Mouse (Mus musculus) layer of hippocampus, adult 11-12 months (tissue): ENCODE measurements around the gene Cd5.

ENCODE experiments used
- DNase-seq: peaks from one replicate; pipeline ENCODE4 v3.0.0; 2022; ENCODE audit warnings: low spot score

Gene Cd5

GRCm38 (mm10) chr19:10758708-10759107, 19.9 kb upstream of the Cd5 start:
- DNase-seq = no peak

DNA sequence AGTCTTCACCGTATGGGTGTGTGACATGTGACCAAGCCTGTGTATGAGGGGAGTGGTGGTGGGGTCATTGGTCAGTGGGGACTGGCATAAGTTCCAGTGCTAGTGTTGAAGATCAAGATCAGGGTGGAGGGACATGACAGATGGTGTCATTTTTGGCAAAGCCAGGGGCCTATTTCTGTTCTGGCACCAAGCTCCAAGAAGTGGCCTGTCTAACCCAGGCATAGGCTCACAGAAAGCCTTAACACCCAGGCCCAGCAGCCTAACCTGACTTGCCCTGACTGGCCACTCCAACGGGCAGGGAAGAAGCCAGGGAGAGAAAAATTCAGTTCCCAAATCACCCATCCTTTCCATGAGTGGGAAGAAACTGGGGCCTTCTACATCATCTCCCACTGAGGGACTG, 18.7 kb upstream of the Cd5 start:
- DNase-seq = no peak

GRCm38 (mm10) chr19:10757125-10757524, 18.3 kb upstream of the Cd5 start:
- no peak for DNase-seq

DNA sequence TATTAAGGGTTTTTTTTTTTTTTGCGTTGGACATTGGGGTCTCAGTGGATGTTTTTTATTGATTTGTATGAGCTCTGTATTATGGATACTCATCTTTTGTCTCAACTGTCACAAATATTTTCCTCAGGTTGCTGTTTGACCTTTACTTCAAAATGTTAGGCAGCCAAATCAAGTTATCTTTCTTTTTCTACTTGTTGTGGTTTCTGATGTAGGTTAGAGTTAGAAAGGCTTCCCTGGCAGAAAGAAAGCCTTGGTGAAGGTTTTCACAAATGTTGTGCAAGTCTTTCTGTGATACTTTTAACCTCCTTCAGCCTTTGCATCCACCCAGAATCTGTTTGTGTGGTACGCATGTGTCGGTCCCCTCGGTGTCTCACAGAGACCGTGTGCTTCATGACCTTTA, 13.8 kb upstream of the Cd5 start:
- DNase-seq = no peak

GRCm38 (mm10) chr19:10752106-10752505, 13.3 kb upstream of the Cd5 start:
- DNase-seq = no peak

- DNase-seq = no peak
Observed at GRCm38 (mm10) chr19:10751607-10752006, 12.8 kb upstream of the Cd5 start.

DNA sequence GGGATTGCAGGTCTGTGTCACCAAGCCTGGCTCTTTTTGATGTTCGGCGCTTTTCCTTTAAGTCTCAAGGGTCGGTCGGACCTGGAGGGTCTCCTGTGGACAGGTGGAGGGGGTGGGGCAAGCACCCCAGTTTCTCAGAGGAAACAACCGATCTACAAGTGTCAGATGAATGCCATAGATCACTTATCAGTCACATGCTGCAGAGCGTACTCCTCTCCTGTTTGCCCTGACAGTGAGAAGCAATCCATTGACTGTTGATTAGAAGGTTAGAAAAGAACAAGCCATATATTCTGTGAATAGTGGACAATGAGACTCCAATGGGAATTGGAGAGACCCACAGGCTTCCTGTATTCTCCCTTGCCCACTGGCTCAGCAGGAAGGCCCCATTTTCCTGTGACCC, 11.4 kb upstream of the Cd5 start:
- DNase-seq = no peak

GRCm38 (mm10) chr19:10749295-10749694, 10.5 kb upstream of the Cd5 start:
- no peak for DNase-seq

- no peak for DNase-seq
Observed at GRCm38 (mm10) chr19:10748401-10749102, 9.8 kb upstream of the Cd5 start.

DNA sequence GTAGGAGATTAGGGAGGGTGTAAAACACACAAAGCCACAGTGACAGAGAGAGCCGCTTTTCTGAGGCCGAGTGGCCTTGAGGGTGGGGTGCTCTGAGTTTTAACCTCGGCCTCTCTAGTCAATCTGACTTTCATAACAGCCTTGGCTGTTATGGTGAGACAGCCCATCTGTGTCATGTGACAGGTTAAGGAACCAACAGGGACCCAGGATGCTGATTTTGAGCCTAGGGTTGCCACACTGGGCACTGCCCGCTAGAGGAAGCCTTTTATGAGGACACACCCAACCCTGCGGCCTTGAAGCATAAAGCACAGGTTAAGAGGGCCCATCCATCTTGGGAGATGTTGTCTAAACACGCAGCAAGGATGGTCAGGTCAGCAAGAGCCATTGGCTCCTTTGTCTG, 8.9 kb upstream of the Cd5 start:
- no peak for DNase-seq

DNA sequence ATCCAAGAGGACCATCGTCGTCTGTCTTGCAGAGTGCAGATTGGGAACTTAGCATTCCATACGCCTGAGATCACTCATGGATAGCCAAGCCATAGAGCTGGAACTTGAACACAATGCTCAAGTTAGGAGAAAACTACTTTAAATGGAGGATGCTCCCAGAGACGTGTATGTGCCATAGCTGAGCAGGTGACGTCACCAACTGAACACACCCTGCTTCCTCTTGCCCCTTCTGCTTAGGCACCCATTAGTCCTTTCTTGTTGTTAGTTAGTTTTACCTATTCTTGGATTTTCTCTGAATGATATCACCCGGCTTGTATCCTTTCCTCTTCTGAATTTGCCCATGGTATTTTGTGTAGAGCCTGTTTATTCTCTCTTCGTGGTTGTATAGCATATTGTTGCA, 8.4 kb upstream of the Cd5 start:
- no peak for DNase-seq

- DNase-seq = no peak
Observed at GRCm38 (mm10) chr19:10742565-10742964, 3.8 kb upstream of the Cd5 start.

DNA sequence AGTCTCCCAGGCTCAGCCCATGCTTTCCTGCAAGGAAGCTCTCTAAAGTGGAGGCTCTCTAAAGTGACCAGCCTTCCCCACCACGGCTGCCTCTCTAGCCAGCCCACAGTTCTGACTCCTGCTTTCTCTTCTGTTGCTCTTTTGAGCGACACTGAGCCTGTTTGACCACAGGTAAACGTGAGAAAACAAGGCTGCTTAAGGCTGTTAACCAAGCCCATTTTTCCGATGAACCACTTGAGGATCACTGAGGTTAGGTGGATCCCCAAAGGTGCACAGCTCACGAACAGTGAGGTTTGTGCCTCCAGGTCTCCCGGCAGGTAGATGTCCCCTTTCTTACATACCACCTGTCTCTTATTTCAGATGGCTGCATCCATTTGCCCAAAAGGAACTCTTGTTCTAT, 3.3 kb upstream of the Cd5 start:
- no peak for DNase-seq

DNA sequence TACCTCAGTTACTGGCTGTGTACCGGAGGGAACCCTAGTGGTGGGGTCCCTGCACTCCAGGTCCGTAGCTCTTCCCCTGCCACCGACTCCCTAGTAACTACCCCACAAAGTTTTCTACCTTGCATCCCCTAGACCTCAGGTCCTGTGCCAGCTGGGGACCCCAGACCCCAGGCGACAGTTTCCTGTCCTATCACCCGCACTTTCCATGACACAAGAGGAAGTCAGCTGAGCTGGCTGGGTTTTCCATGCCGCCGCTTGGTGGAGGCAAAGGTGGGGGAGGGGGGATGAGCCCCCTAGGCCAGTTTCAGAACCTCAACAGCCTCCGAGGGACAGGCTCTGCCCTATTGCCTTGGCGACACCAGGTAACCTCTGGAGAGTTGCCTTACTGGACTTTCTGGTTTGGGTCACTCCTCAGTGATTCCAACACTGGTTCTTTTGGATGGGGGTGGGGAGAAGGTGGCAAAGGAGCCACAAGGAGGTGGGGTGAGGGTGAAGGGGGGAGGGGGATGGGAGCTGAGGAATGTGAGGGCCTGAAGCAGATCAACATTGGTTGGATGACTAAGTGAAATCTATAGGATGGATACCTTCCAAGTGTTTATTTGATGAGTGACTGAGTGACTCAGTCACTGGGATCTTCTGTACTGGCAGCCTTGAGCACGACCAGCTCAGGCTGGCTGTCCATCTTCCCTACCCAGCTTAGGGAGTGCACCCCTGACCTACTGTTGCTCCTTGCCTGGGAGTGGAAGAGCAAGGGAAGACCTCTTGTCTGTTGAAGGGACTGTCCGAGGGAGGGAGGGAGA, 2.0 kb upstream of the Cd5 start:
- DNase-seq = no peak

DNA sequence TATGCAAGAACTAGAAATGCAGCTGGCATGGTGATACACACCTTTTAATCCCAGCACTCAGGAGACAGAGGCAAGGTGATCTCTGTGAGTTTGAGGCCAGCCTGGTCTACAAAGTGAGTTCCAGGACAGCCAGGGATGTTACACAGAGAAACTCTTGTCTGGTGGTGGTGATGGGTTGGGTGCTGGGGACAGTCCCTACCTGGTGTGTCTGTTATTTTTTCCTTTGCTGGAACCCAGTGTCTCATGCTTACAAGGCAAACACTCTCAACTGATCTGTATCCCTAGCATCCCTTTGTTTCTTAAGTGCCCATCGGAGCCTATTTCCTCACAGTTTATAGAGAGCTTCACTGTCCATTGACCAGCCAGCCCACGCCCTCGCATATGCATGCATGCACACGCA, 1.1 kb upstream of the Cd5 start:
- no peak for DNase-seq

- DNase-seq = no peak
Observed at GRCm38 (mm10) chr19:10738038-10738437, 764 bp downstream of the Cd5 start.

GRCm38 (mm10) chr19:10735861-10736260, 2.9 kb downstream of the Cd5 start:
- DNase-seq = no peak

DNA sequence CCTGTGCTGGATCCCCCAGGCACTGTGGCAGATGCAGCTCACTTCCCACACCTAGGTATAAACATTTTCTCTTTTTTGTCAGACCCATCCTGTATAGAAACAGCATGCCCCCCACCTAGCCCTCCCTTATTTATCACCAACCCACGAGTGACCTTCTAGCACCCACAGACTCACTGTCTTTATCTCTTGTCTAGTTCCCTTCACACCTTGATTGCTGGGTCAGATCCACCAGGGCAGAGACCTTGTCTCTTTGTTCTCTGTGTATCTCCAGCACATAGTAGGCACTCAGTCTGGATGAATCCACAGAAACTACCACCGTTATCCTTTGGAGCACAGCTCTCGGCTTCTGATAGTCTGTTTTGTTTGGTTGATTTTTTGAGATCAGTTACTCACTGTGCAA, 3.7 kb downstream of the Cd5 start:
- no peak for DNase-seq

GRCm38 (mm10) chr19:10734554-10734953, 4.2 kb downstream of the Cd5 start:
- DNase-seq = no peak

- DNase-seq = no peak
Observed at GRCm38 (mm10) chr19:10733501-10734127, 5.2 kb downstream of the Cd5 start.

DNA sequence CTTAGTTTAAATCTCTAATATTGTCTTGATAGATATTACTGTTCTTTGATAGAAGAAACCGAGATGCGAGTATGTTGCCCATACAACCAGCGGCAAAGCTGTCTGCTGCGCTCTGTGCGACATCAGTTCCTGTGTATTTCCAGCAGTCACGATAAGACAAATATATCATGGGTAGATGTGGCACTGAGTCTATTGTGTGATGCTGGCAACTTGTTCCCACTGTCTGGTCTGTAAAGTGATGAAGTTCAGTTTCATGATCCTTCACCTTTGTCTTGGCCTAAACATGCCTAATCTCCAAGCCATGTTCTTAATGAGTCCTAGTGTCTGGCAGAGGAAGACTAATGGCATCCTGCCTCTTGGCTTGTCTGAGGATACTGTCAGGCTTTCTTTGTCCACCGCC, 6.1 kb downstream of the Cd5 start:
- DNase-seq = no peak

- DNase-seq = no peak
Observed at GRCm38 (mm10) chr19:10731975-10732374, 6.8 kb downstream of the Cd5 start.

GRCm38 (mm10) chr19:10730469-10730868, 8.3 kb downstream of the Cd5 start:
- DNase-seq = no peak
